Mouse (Mus musculus) adipose tissue, adult 10 weeks (tissue): ENCODE measurements around the gene Kcnk12. TPM values are rescaled to one million over a fixed set of nuclear protein-coding genes. Genes with fewer than 3 reads are reported as not detected.

Source experiments
- polyA plus RNA-seq: library from polyadenylated mRNA; stranded (reverse); fragments of 350-450 nt; fragmentation: Illumina TruSeq; extraction: RNeasy Lipid Tissue Mini Kit (QIAGEN cat#74804); gene quantifications from one replicate; pipeline ENCODE4 v1.2.3, GENCODE M21; 2014; ENCODE audit warnings: low read depth, low replicate concordance

The Kcnk12 gene
- 0.20 TPM for polyA plus RNA-seq

GRCm38 (mm10) chr17:87797688-87798291 is at the start of gene Kcnk12:
Gene Kcnk12, minus strand, starts transcription at chr17:87797994.

Other genes with a start within 250 kb of the Kcnk12 start
- gene Epcam, start 162.0 kb downstream of the Kcnk12 start, polyA plus RNA-seq, result 210 TPM
- 15.0 TPM for gene Msh2, start 125.7 kb downstream of the Kcnk12 start, polyA plus RNA-seq
- not detected for gene Rpl36-ps4, start 123.0 kb upstream of the Kcnk12 start, polyA plus RNA-seq
- gene Msh6, start 177.1 kb upstream of the Kcnk12 start, polyA plus RNA-seq, result 10.0 TPM